Mouse (Mus musculus) midbrain, embryonic 12.5 days (tissue): Measurements from ENCODE around the gene Znhit6. TPM values are rescaled to one million over a fixed set of nuclear protein-coding genes. Genes with fewer than 3 reads are reported as not detected.
A peak's percentile ranks its signal among the peaks of the same experiment; 100 is the strongest.

Source experiments
- ATAC-seq: fragments of 200-750 bp; cut with Nextera tagmentation; 2 replicates; pipeline ENCODE4 v1.8.0; 2017; ENCODE audit warnings: low read depth, moderate TSS enrichment, moderate library complexity; ENCODE audit not compliant: low FRiP score
- H3K27ac ChIP-seq: fragments of 300-500 bp; sonication (generic); replicated peaks from 2 replicates; pipeline ENCODE4 v1.5.1; 2016; ENCODE audit warnings: mild to moderate bottlenecking
- H3K27me3 ChIP-seq: fragments of 300-500 bp; sonication (generic); 2 replicates; pipeline ENCODE4 v1.6.1; 2016; ENCODE audit warnings: mild to moderate bottlenecking
- H3K36me3 ChIP-seq: fragments of 300-500 bp; sonication (generic); 2 replicates; pipeline ENCODE4 v1.6.1; 2016
- H3K4me1 ChIP-seq: fragments of 300-500 bp; sonication (generic); 2 replicates; pipeline ENCODE4 v1.6.1; 2016
- H3K4me2 ChIP-seq: fragments of 300-500 bp; sonication (generic); replicated peaks from 2 replicates; pipeline ENCODE4 v1.6.1; 2016; ENCODE audit warnings: mild to moderate bottlenecking, moderate library complexity
- H3K4me3 ChIP-seq: fragments of 300-500 bp; sonication (generic); 2 replicates; pipeline ENCODE4 v1.5.1; 2016; ENCODE audit warnings: mild to moderate bottlenecking
- H3K9ac ChIP-seq: fragments of 300-500 bp; sonication (generic); replicated peaks from 2 replicates; pipeline ENCODE4 v1.6.1; 2016; ENCODE audit warnings: mild to moderate bottlenecking, moderate library complexity
- H3K9me3 ChIP-seq: fragments of 300-500 bp; sonication (generic); 2 replicates; pipeline ENCODE4 v1.6.1; 2016; ENCODE audit warnings: mild to moderate bottlenecking
- WGBS: fragments of 180-500 bp; shearing (Covaris S2); methylation state at CpG from one replicate; pipeline ENCODE4 v1.1.7; 2016; 5-methylcytosine and 5-hydroxymethylcytosine counted together
- polyA plus RNA-seq: library from polyadenylated mRNA; unstranded; fragments of >200 nt; fragmentation: Nextera tagmentation; extraction: Ambion mirVana; gene quantifications from 2 replicates; pipeline ENCODE4 v1.2.1, GENCODE M21; 2016

The Znhit6 gene
- polyA plus RNA-seq, 1 experiment from 2014 or later: 35.9 TPM

- Histone ChIP-seq H3K27me3 (no peaks in the 10 kb centered on the region), H3K4me3 (no peak overlapping the region), H3K4me1 (peaks cover 13% of the 10 kb centered on the region), H3K4me2 (no peak overlapping the region), H3K9me3 (no peaks in the 10 kb centered on the region), H3K9ac (no peak overlapping the region), H3K36me3 (no peaks in the 10 kb centered on the region), H3K27ac (no peak overlapping the region)
- ATAC-seq: 0 out of 2 replicates have a peak, but pooled peaks have one; percentile 14
- WGBS: 25% methylated on average over 4 of the region's 4 CpGs
Observed at GRCm38 (mm10) chr3:145612662-145613061, 36.7 kb downstream of the Znhit6 start.

- Histone ChIP-seq H3K4me2 (no peak overlapping the region), H3K27me3 (no peaks in the 10 kb centered on the region), H3K9ac (no peak overlapping the region), H3K4me1 (peaks cover 13% of the 10 kb centered on the region), H3K4me3 (no peak overlapping the region), H3K9me3 (no peaks in the 10 kb centered on the region), H3K36me3 (no peaks in the 10 kb centered on the region), H3K27ac (no peak overlapping the region)
- ATAC-seq: no peak
- WGBS: 88% methylated on average over 4 of the region's 4 CpGs
Observed at GRCm38 (mm10) chr3:145613234-145613633, 37.2 kb downstream of the Znhit6 start.

DNA sequence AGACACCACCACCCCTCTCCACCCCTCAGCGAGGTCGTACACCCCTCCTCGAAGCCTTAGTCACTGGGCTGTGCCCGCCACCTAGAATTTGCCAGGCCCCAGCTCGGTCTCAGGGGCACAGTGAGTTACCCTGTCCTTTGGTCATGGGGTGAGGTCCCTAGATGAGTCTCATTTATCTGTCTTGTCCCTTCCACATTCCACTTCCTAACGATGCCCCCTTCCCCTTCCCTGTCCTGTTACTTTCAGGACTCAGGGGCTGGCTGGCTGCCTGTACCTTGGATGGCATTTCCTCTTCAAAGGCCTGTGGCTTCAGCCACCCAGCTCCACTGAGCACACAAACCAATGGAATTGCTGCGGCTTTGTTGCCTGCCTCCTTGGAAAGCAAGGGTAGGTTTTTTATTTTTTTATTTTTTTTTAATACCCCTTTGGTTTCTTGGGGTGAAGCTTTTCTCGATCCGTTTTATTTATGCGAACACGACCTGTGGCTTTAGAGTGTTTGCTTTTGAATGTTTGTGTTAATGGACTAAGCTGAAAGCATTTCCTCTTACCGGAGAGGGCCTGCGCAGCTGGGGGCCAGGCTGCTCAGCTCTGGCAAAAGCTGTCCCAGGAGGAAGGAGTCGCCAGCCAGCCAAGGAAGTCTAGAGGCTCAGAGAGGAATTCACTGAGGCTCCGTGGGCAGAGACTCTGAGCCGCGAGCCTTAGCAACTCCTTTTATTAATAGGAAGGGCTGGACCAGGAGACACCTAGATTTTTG, 38.5 kb downstream of the Znhit6 start:
- H3K27me3 ChIP-seq: no peaks in the 10 kb centered on the region
- no peak overlapping the region for H3K4me3 ChIP-seq
- peak; percentile 57 for ATAC-seq
- H3K4me1 ChIP-seq: peaks cover 13% of the 10 kb centered on the region
- no peaks in the 10 kb centered on the region for H3K36me3 ChIP-seq
- peak overlapping the region; percentile 28 for H3K4me2 ChIP-seq
- H3K9ac ChIP-seq: no peak overlapping the region
- 16% methylated on average over 17 of the region's 17 CpGs for WGBS
- 0 out of 2 replicates have a peak overlapping the region, but pooled peaks have one; percentile 3 for H3K27ac ChIP-seq
- no peaks in the 10 kb centered on the region; the same call in 1 of the 2 replicates for H3K9me3 ChIP-seq

GRCm38 (mm10) chr3:145618299-145618698, 42.3 kb downstream of the Znhit6 start:
- Histone ChIP-seq H3K4me1 (peaks cover 13% of the 10 kb centered on the region), H3K4me3 (no peak overlapping the region), H3K27me3 (no peaks in the 10 kb centered on the region), H3K36me3 (no peaks in the 10 kb centered on the region), H3K4me2 (no peak overlapping the region), H3K9me3 (no peaks in the 10 kb centered on the region; the same call in 1 of the 2 replicates), H3K27ac (no peak overlapping the region), H3K9ac (no peak overlapping the region)
- no peak for ATAC-seq
- WGBS: 88% methylated on average over 9 of the region's 9 CpGs

DNA sequence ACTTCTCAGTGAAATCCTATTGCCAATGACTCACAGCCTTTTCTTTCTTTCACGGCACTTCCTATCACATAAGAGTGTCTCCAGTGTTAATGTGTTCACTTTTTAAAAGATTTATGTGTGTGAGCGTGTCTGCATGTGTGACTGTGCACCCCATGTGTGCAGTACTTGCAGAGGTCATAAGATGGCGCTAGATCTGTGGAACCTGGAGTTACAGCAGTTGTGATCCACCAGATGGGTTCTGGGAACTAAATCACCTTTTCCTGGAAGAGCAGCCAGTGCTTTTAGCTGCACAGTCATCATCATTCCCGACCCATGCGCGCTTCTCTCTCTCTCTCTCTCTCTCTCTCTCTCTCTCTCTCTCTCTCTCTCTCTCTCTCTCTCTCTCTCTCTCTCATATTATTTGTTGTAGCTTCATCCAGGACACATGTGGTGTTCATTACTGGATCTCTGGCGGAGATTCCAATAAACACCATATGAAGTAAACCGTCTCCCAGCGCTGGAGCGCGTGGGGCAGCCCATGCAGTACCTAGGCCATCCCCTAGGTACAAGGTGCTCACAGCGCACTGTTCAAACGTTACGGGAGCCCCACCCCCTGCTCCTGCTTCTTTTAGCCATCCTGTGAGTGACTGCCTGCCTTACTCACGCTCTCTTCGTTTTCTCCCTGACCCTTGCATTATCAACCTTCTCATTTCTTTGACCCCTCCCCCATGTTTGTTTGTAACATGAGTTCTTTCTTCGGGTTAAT, 43.8 kb downstream of the Znhit6 start:
- Histone ChIP-seq H3K4me2 (no peak overlapping the region), H3K27ac (no peak overlapping the region), H3K4me1 (peaks cover 6% of the 10 kb centered on the region; the same call in 1 of the 2 replicates), H3K27me3 (no peaks in the 10 kb centered on the region), H3K4me3 (no peak overlapping the region), H3K9me3 (no peaks in the 10 kb centered on the region; the same call in 1 of the 2 replicates), H3K36me3 (no peaks in the 10 kb centered on the region), H3K9ac (no peak overlapping the region)
- ATAC-seq: no peak
- 92% methylated on average over 17 of the region's 17 CpGs for WGBS

GRCm38 (mm10) chr3:145621209-145621608, 45.2 kb downstream of the Znhit6 start:
- H3K27ac ChIP-seq: no peak overlapping the region
- H3K4me3 ChIP-seq: no peak overlapping the region
- 91% methylated on average over 4 of the region's 4 CpGs for WGBS
- no peak overlapping the region for H3K9ac ChIP-seq
- H3K9me3 ChIP-seq: no peaks in the 10 kb centered on the region; the same call in 1 of the 2 replicates
- ATAC-seq: no peak
- H3K36me3 ChIP-seq: no peaks in the 10 kb centered on the region
- no peaks in the 10 kb centered on the region for H3K4me1 ChIP-seq
- H3K4me2 ChIP-seq: no peak overlapping the region
- H3K27me3 ChIP-seq: no peaks in the 10 kb centered on the region

DNA sequence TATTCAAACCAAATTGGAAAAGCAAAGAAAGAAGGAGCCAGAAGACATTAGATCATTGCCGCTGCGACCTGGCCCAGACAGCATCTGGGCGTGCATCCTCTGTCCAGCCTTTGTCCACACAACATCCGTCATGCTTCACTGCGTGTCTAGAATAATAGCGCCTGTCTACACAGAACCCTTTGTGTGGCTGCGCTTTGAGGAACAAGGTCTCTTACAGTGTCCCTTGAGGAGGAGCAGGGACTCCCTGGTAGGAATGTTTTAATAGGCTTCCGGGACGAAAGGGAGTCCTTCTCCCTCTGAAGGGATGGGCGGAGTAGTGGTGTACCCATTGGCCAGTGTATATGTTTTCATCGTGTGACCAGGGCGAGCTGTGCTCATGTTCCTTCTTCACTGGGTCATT, 47.0 kb downstream of the Znhit6 start:
- ATAC-seq: peak; percentile 47; the same call in 1 of the 2 replicates
- H3K36me3 ChIP-seq: no peaks in the 10 kb centered on the region

GRCm38 (mm10) chr3:145624786-145625185, 48.8 kb downstream of the Znhit6 start:
- Histone ChIP-seq H3K36me3 (no peaks in the 10 kb centered on the region), H3K9me3 (no peaks in the 10 kb centered on the region), H3K4me2 (no peak overlapping the region), H3K9ac (no peak overlapping the region), H3K4me1 (peaks cover 5% of the 10 kb centered on the region; the same call in 1 of the 2 replicates), H3K4me3 (no peak overlapping the region), H3K27me3 (no peaks in the 10 kb centered on the region), H3K27ac (no peak overlapping the region)
- ATAC-seq: no peak
- 85% methylated on average over 4 of the region's 4 CpGs for WGBS

More for the DNA sequence above, 47.0 kb downstream of the Znhit6 start:
- 81% methylated on average over 12 of the region's 12 CpGs for WGBS
- Histone ChIP-seq H3K4me3 (no peak overlapping the region), H3K27me3 (no peaks in the 10 kb centered on the region), H3K4me1 (no peaks in the 10 kb centered on the region), H3K4me2 (no peak overlapping the region), H3K9me3 (no peaks in the 10 kb centered on the region; the same call in 1 of the 2 replicates), H3K9ac (no peak overlapping the region), H3K27ac (no peak overlapping the region)

GRCm38 (mm10) chr3:145625546-145625945, 49.5 kb downstream of the Znhit6 start:
- Histone ChIP-seq H3K9me3 (no peaks in the 10 kb centered on the region), H3K9ac (no peak overlapping the region), H3K36me3 (no peaks in the 10 kb centered on the region), H3K27me3 (no peaks in the 10 kb centered on the region), H3K4me3 (no peak overlapping the region), H3K4me1 (peaks cover 5% of the 10 kb centered on the region; the same call in 1 of the 2 replicates), H3K27ac (no peak overlapping the region), H3K4me2 (no peak overlapping the region)
- 89% methylated on average over 9 of the region's 9 CpGs for WGBS
- ATAC-seq: no peak

- ATAC-seq: no peak
- no peaks in the 10 kb centered on the region for H3K27me3 ChIP-seq
- 87% methylated on average over 1 of the region's 1 CpGs for WGBS
Observed at GRCm38 (mm10) chr3:145626063-145626462, 50.1 kb downstream of the Znhit6 start.

GRCm38 (mm10) chr3:145627830-145628229, 51.8 kb downstream of the Znhit6 start:
- Histone ChIP-seq H3K36me3 (no peaks in the 10 kb centered on the region), H3K27me3 (0 out of 2 replicates have a peak, but pooled peaks cover 6% of the 10 kb centered on the region), H3K27ac (no peak overlapping the region), H3K9me3 (no peaks in the 10 kb centered on the region), H3K4me1 (peaks cover 9% of the 10 kb centered on the region; the same call in 1 of the 2 replicates), H3K4me3 (no peak overlapping the region), H3K9ac (no peak overlapping the region), H3K4me2 (no peak overlapping the region)
- 72% methylated on average over 3 of the region's 3 CpGs for WGBS
- ATAC-seq: no peak

More at GRCm38 (mm10) chr3:145626063-145626462, 50.1 kb downstream of the Znhit6 start:
- Histone ChIP-seq H3K4me2 (no peak overlapping the region), H3K36me3 (no peaks in the 10 kb centered on the region), H3K4me3 (no peak overlapping the region), H3K9me3 (no peaks in the 10 kb centered on the region), H3K27ac (no peak overlapping the region), H3K9ac (no peak overlapping the region), H3K4me1 (peaks cover 5% of the 10 kb centered on the region; the same call in 1 of the 2 replicates)

GRCm38 (mm10) chr3:145628643-145629042, 52.6 kb downstream of the Znhit6 start:
- Histone ChIP-seq H3K4me1 (peaks cover 10% of the 10 kb centered on the region; the same call in 1 of the 2 replicates), H3K9ac (no peak overlapping the region), H3K4me2 (no peak overlapping the region), H3K36me3 (no peaks in the 10 kb centered on the region), H3K4me3 (no peak overlapping the region), H3K27ac (no peak overlapping the region), H3K9me3 (no peaks in the 10 kb centered on the region), H3K27me3 (0 out of 2 replicates have a peak, but pooled peaks cover 6% of the 10 kb centered on the region)
- 69% methylated on average over 5 of the region's 5 CpGs for whole genome bisulfite sequencing
- no peak for ATAC-seq
